Mouse (Mus musculus) spleen, postnatal 4 days (tissue): ENCODE data around the gene Cldn3.
A peak's percentile ranks its signal among the peaks of the same experiment; 100 is the strongest.

ENCODE experiments used
- DNase-seq, 2 experiments: peaks; one replicate each; pipeline ENCODE4 v3.0.0; 2022; ENCODE audit warnings: low spot score in 2 of 2

Gene Cldn3

GRCm38 (mm10) chr5:135002151-135002550, 16.1 kb downstream of the Cldn3 start:
- DNase-seq = no peak

DNA sequence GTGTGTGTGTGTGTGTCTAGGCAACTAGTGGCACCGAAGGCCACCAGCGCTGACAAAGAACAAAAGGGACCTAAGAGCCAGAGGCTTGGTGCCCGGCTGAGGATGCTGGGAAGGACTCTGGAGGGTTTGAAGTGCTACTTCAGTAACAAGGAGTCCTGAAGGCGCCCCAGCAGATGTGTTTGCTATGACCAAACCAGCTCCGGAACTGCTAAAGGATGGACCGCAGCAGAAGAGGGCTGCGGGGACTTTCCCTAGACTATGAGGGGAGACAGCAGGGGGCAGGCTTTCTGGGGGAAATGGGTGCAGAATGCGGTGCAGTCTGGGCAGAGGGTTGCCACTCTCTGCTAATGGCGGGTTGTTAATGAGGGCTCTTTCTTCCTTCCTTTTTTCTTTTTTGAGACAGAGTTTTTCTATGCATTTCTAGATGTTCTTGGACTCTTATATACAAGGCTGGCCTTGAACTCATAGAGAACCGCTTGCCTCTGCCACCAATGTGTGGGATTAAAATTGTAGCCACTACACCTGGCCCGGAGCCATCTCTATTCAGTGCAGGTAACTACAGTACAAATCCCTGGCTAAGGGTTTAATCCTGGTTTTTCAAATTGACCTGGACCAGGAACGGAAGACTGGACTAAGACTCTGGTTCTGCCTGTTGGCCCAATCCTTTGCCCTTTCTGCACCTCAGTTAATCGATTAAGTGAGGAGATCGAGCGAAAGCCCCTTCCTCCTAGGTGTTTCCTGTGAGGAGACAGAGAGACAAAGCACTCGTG, 22.0 kb downstream of the Cldn3 start:
- no peak for DNase-seq

GRCm38 (mm10) chr5:135008671-135009589, 22.9 kb downstream of the Cldn3 start, which contains the start of gene Abhd11:
Gene Abhd11 (plus strand): TSS chr5:135009152.
- DNase-seq = peak; percentile 97 to 98

DNA sequence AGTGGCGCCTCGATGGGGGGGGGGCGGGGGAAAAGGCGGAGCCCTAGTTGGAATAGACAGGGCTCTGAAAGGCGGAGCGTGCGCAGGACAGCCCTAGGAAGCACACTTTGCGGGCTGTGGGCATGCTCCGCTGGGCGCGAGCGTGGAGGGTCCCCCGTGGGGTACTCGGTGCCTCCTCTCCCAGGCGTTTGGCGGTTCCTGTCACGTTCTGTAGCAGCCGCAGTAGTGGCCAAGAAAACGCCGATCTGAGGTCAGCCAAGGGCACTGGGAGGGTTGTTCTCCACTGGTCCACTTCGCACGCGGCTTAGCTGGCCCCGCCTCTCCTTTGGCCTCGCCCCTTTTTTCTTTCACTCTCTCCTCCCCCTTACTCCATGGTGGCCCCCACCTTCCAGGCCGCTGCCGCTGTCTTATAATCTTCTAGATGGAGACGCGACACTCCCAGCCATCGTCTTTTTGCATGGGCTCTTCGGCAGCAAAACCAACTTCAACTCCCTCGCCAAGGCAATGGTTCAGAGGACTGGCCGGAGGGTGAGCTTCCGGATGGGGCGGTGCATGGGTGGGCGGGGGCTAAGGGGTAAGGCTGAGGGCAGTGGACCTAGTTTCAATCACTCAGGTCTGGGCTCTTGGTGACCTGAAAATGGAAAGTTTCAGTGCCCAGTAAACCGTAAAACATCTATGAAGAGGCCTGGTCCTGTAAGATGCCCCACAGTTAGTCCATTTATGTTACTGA, 23.7 kb downstream of the Cldn3 start:
- DNase-seq = peak; percentile 84 to 89

GRCm38 (mm10) chr5:135010320-135010709, 24.3 kb downstream of the Cldn3 start:
- DNase-seq = no peak

DNA sequence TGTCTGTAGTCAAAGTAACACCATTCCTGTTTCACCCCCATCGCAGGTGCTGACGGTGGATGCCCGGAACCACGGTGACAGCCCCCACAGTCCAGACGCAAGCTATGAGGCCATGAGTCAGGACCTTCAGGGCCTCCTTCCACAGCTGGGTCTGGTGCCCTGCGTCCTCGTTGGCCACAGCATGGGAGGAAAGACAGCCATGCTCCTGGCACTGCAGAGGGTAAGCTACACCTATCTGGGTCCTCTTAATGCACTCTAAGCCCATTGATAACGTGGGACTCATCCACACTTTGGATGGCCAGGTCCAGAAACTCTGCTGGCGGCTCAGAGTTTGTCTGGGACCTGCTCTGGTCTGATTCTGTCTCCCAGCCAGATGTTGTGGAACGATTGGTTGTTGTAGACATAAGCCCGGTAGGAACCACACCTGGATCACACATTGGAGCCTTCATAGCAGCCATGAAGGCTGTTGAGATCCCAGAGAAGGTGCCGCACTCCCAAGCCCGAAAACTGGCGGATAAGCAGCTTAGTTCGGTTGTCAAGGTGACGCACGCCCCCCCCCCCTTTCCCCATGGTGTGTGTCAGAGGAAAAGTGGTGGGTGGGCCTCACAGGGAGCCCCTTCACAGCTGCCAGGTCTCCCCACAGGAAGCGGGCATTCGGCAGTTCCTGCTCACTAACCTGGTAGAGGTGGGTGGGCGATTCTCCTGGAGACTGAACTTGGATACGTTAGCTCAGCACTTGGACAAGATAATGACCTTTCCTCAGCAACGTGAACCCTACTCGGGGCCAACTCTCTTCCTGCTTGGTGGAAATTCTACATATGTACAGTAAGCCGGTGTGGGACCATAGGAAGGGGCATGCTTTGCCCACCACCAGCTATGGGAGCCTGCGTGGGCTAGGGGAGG, 25.1 kb downstream of the Cldn3 start:
- DNase-seq = no peak

DNA sequence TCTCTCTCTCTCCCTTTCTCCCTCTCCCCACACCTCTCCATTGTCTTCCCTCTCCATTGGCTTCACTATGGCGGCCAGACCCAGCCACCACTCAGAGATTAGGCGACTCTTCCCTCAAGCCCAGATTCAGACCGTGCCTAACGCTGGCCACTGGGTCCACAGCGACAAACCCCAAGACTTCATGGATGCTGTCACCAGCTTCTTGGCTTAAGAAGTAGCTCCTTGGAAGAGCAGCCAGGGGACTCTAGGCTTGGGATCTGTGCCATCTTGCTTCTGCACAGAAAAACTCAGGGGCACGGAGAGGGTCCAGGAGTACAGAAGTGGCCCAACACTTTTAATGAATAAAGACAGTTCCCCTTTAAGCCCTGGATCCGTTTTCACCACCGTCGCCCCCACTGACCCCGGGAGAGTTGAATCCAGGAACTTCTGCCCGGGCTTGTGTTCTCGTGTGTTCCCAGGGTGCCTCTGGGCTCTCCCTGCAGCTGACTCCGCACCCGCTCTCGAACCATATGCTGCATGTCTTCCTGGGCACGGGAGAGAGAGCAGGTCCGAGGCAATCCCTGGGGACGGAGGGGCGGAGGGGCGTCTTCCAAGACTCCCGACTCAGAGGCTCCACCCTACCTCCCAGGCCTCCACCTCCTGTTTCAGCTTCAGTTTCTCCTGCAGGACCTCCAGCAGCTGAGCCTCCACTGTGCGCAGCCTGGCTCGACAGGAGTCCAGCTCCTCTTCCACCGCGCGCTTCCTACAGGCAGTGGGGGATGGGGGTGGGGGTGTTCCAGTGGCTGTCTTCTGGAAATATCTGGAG, 26.0 kb downstream of the Cldn3 start:
- no peak for DNase-seq

GRCm38 (mm10) chr5:135012671-135013441, 26.8 kb downstream of the Cldn3 start:
- peak; percentile 85 to 96 for DNase-seq

GRCm38 (mm10) chr5:135015497-135015896, 29.5 kb downstream of the Cldn3 start:
- DNase-seq = peak; percentile 82 to 94

DNA sequence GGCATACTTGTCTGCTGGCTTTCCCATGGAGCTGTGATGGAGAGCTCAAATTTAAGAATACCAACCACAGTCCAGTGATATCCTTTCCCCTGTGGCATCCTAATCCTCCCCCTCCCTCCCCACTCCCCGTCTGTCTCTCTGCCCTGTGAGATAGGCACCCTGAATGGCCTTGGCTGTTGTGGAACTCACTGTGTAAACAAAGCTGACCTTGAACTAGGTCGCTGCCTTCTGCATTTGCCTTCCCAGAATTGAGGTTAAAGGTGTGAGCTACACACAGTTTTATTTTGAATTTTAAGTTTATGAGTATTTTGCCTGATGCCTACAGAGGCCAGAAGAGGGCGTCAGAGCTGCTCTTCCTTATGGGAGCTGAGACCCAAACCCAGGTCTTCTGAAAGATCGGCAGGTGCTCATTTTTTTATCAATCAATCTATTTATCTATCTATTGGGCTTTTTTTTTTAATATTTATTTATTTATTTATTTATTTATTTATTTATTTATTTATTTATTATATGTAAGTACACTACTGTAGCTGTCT, 30.3 kb downstream of the Cldn3 start:
- no peak for DNase-seq

DNA sequence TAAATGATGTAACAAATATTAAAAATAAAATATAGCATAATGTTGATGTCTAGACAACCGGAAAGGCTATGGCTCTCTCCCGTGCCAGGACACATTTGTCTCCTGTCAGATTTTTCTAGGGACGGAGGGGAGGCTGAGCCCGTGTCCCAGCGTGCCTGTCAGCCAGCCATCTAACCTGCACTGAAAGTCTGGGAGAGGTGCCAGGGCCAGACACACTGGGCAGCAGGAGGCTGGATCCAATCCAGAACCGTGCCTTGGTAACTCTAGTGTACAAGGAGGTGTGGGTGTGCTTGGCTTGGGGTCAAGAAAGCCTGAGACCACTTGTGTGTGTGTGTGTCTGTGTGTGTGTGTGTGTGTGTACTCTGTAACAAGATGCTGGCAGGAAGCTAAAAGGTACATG, 35.8 kb downstream of the Cldn3 start:
- DNase-seq = no peak

DNA sequence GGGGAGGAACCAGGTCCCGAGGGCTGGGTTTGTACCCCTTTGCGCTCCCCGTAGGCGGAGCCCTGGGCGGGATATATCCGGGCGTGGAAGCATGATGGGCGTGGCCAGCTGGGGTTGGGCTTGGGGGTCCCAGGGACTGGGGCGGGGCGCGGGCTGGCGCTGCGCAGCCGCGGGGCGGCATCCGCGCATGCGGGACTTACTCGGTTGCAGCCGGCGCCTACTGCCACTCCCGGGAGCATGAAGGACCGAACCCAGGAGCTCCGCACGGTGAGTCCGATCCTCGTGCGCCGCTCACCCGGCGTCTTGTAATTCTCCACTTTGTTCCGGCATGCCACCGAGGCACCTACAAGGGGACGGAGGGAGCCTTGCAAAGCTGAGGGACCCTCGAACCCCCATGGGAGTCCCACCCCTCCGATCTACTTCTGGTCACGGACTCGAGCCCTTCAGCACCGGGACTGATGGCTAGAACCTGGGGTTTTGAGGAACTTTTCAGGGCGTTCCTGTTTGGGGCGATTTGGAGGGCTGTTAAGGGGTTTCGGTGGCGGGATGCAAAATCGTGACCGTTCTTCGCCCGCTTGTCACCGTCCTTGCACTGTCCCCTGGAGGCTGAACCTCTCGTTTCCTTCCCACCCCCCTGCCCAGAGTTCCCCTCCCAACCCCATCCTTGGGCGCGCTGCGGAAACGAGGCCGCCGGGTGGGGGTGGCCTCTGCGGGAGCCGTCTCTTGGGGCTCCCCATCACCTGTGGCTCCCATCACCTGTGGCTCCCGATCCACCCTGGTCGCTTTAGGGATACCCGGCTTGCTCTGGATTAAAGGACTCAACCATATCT, 37.5 kb downstream of the Cldn3 start, which contains the start of gene Stx1a:
TSS of gene Stx1a (plus strand) at position 139 of the 830 bp plus-strand sequence.
- DNase-seq = peak; percentile 74 to 78

DNA sequence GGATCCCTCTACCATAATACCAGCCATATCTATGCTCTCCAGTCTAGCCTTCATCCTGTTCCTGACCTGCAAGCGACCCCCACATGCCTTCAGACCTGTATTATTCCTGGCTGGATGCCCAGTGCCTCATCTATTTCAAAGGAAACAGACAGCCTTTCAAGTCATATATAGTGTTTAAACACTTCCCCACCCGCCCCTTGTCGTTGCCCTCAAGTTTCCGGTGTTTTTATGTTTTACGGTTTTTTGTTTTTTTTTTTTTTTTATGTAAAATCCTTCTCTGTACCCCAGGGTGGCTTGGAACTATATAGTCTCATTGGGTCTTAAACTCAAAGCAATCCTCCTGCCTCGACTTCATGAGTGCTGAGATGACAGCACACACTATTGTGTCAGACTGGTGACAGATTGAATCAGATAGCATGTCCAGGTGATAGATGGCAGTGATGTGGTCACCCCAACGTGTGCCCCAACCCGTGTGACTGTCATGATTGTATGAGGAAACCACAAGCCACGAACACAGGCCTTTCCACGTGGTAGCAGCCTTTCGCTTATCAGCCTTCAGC, 38.7 kb downstream of the Cldn3 start:
- no peak for DNase-seq

- no peak for DNase-seq
Observed at GRCm38 (mm10) chr5:135025899-135026298, 39.9 kb downstream of the Cldn3 start.

GRCm38 (mm10) chr5:135029007-135029854, 43.2 kb downstream of the Cldn3 start:
- no peak for DNase-seq

GRCm38 (mm10) chr5:135032581-135032980, 46.6 kb downstream of the Cldn3 start:
- no peak for DNase-seq

GRCm38 (mm10) chr5:135034593-135034992, 48.6 kb downstream of the Cldn3 start:
- DNase-seq = no peak
